Mouse (Mus musculus) midbrain, embryonic 16.5 days (tissue): ENCODE data around the gene 1700023F06Rik. TPM values are rescaled to one million over a fixed set of nuclear protein-coding genes. Genes with fewer than 3 reads are reported as not detected.
A peak's percentile ranks its signal among the peaks of the same experiment; 100 is the strongest.

ENCODE experiments used
- ATAC-seq: fragments of 200-750 bp; cut with Nextera tagmentation; 2 replicates; pipeline ENCODE4 v1.8.0; 2017; ENCODE audit warnings: moderate TSS enrichment
- H3K27ac ChIP-seq: fragments of 300-500 bp; sonication (generic); 2 replicates; pipeline ENCODE4 v1.5.1; 2014; ENCODE audit warnings: mild to moderate bottlenecking, low read length, mixed read lengths
- H3K27me3 ChIP-seq: fragments of 300-500 bp; sonication (generic); 2 replicates; pipeline ENCODE4 v1.6.1; 2014; ENCODE audit warnings: low read depth, low read length, mixed read lengths; ENCODE audit not compliant: control insufficient read depth, insufficient read depth
- H3K36me3 ChIP-seq: fragments of 300-500 bp; sonication (generic); 2 replicates; pipeline ENCODE4 v1.6.1; 2014; ENCODE audit warnings: mild to moderate bottlenecking, low read length, moderate library complexity, mixed read lengths; ENCODE audit not compliant: control insufficient read depth, insufficient read depth
- H3K4me1 ChIP-seq: fragments of 300-500 bp; sonication (generic); 2 replicates; pipeline ENCODE4 v1.6.1; 2014; ENCODE audit warnings: mild to moderate bottlenecking, low read length, mixed read lengths; ENCODE audit not compliant: control insufficient read depth, insufficient read depth
- H3K4me2 ChIP-seq: fragments of 300-500 bp; sonication (generic); 2 replicates; pipeline ENCODE4 v1.6.1; 2014; ENCODE audit warnings: mild to moderate bottlenecking, low read length, mixed read lengths
- H3K4me3 ChIP-seq: fragments of 300-500 bp; sonication (generic); 2 replicates; pipeline ENCODE4 v1.5.1; 2014; ENCODE audit warnings: low read depth, mild to moderate bottlenecking, low read length, moderate library complexity, mixed read lengths
- H3K9ac ChIP-seq: fragments of 300-500 bp; sonication (generic); 2 replicates; pipeline ENCODE4 v1.6.1; 2014; ENCODE audit warnings: low read depth, low read length, mixed read lengths
- H3K9me3 ChIP-seq: fragments of 300-500 bp; sonication (generic); replicated peaks from 2 replicates; pipeline ENCODE4 v1.6.1; 2014; ENCODE audit warnings: mild to moderate bottlenecking, low read length, mixed read lengths; ENCODE audit not compliant: control insufficient read depth, poor library complexity, severe bottlenecking
- WGBS: fragments of 180-500 bp; shearing (Covaris S2); extraction: QIAGEN DNeasy Blood & Tissue Kit; methylation state at CpG from one replicate; pipeline ENCODE4 v1.1.7; 2014; 5-methylcytosine and 5-hydroxymethylcytosine counted together
- polyA plus RNA-seq: library from polyadenylated mRNA; unstranded; fragments of >200 nt; fragmentation: Nextera tagmentation; extraction: Ambion mirVana; gene quantifications from 2 replicates; pipeline ENCODE4 v1.2.1, GENCODE M21; 2015

The 1700023F06Rik gene
- polyA plus RNA-seq, 1 experiment from 2014 or later: 2.3 TPM

DNA sequence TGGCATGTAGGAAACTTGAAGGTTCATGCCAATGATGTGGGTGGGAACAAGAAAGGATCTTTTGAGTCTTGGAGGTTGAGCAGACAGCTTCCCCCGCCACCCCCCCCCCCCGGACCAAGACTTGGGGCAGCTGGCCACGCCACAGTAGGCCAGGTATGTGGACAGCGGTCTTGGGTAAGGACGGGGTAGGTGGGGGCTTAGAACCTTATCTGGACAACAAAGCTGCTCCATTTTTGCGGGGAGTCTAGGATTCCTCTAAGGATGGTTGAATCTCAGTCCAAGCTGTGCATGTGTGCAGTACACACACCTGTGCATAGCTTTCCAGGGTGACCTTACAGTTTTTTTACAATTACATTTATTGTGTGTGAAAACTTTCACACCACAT is 10.2 kb upstream of the 1700023F06Rik start:
- Histone ChIP-seq H3K9ac (peak overlapping the region; percentile 70), H3K36me3 (peaks cover 5% of the 10 kb centered on the region; the same call in 1 of the 2 replicates), H3K27ac (peak overlapping the region; percentile 56), H3K4me3 (peak overlapping the region; percentile 57), H3K27me3 (no peaks in the 10 kb centered on the region; the same call in 1 of the 2 replicates), H3K9me3 (no peaks in the 10 kb centered on the region), H3K4me2 (peak overlapping the region; percentile 94), H3K4me1 (peaks cover 4% of the 10 kb centered on the region; the same call in 1 of the 2 replicates)
- peak; percentile 33 for ATAC-seq
- 21% methylated on average over 6 of the region's 6 CpGs for WGBS

DNA sequence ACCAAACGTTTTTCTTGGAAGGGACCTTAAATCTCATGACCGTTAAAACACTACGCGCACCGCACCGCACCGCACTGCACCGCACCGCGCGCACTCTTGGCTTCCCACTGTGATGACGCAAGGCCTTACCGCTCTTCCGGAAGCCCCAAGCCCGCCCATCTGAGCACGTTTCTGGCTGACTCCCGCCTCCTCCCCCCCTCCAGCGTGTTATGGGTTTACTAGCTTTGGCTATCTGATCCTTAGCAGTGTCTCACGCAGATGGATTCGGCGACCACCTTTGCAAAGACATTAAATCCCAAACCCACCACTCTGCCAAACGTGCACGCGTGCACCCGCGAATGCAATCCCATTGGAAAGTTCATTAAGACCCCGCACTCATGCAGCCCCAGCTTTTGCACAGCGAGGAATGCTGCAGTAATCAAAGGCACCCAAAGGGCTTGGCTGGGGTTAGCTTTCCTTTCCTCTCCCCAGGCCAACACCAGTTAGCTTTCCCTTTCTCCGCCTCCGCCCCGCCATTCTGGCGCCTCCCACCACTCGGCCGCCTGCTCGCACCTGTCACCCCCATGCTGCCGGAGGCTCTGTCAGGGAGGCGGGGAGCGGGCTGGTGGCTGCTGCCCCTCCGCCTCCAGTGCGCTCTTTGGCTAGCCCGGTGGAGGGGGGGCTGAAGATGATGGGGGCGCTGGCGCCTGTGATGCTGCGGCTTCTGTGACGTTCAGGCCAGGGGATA is 9.6 kb upstream of the 1700023F06Rik start, which contains the start of gene Spata32:
Gene Spata32, minus strand, starts transcription at position 643 of the 727 bp plus-strand sequence.
- under 1% methylated on average over 44 of the region's 45 CpGs for WGBS
- peak; percentile 90 for ATAC-seq
- Histone ChIP-seq H3K4me1 (peaks cover 4% of the 10 kb centered on the region; the same call in 1 of the 2 replicates), H3K9ac (peak within 1 kb of the TSS; percentile 70), H3K9me3 (no peaks in the 10 kb centered on the region), H3K27me3 (no peaks in the 10 kb centered on the region; the same call in 1 of the 2 replicates), H3K4me2 (peak within 1 kb of the TSS; percentile 94), H3K27ac (peak within 1 kb of the TSS; percentile 56), H3K36me3 (0 out of 2 replicates have a peak, but pooled peaks cover 3% of the 10 kb centered on the region), H3K4me3 (peak within 1 kb of the TSS; percentile 57)

DNA sequence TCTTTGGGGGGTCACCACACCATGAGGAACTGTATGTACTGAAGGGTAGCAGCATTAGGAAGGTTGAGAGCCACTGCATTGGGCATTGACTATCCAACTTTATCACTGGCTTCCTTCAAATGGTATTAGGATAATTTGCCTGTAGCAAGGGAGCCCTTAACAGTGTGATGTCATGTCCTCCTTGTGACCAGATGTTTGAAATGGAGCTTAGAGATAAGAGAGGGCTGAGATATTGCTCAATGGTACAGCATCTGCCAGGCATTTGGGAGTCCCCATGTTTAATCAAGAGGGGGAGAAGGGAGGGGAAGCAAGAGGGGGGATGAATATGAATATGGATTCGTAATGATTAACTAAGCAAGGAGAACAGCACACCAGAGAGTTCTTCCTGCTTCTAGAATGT is 7.0 kb upstream of the 1700023F06Rik start:
- peaks cover 4% of the 10 kb centered on the region; the same call in 1 of the 2 replicates for H3K4me1 ChIP-seq
- H3K4me3 ChIP-seq: no peak overlapping the region
- no peak for ATAC-seq
- no peak overlapping the region for H3K27ac ChIP-seq
- H3K9ac ChIP-seq: no peak overlapping the region
- H3K4me2 ChIP-seq: no peak overlapping the region
- H3K27me3 ChIP-seq: no peaks in the 10 kb centered on the region; the same call in 1 of the 2 replicates
- WGBS: 78% methylated on average over 1 of the region's 1 CpGs
- no peaks in the 10 kb centered on the region for H3K9me3 ChIP-seq
- 0 out of 2 replicates have a peak, but pooled peaks cover 3% of the 10 kb centered on the region for H3K36me3 ChIP-seq

DNA sequence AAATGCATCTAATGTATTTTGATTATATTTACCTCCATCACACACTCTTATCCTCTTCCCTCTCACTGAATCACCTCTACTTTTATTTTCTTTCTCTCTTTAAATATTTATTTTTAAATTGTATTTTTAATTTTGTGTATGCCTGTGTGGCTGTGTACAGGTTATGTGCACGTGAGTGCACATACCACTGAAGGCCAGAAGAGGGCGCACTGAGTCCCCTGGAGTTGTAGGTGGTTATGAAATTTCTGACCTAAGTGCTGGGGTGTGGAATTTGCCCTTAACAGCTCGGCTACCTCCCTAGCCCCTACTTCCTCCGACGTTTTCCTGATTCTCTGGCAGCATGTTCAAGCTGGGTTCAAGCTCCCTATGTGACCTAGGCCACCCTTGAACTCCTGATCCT is 5.4 kb upstream of the 1700023F06Rik start:
- ATAC-seq: no peak
- Histone ChIP-seq H3K27ac (no peak overlapping the region), H3K9me3 (no peaks in the 10 kb centered on the region), H3K27me3 (no peaks in the 10 kb centered on the region; the same call in 1 of the 2 replicates), H3K4me2 (no peak overlapping the region), H3K36me3 (no peaks in the 10 kb centered on the region), H3K4me1 (peaks cover 4% of the 10 kb centered on the region; the same call in 1 of the 2 replicates), H3K9ac (no peak overlapping the region), H3K4me3 (no peak overlapping the region)
- 89% methylated on average over 5 of the region's 5 CpGs for WGBS

DNA sequence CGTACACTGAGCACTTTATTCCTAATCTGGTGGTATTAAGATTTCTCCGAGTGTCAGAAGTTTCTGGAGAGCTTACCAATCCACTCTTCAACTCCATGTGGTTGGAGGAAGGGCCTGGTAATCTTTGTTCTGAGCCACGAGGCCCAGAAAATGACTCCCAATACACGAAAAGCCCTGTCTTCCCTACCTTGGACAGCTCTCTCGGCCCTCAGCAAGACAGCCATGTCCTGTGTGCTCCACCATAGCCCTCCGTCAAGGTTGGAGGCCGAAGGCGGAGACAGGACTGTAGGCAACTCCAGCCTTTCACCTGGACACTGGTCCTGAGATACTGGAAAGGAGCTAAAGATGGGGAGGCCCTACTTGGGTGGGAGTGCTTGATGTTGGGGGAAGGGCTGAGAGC is 1.9 kb upstream of the 1700023F06Rik start:
- no peak for ATAC-seq
- WGBS: 75% methylated on average over 8 of the region's 8 CpGs
- Histone ChIP-seq H3K9ac (no peak overlapping the region), H3K4me2 (no peak overlapping the region), H3K9me3 (no peaks in the 10 kb centered on the region), H3K27me3 (no peaks in the 10 kb centered on the region), H3K4me1 (no peaks in the 10 kb centered on the region), H3K36me3 (no peaks in the 10 kb centered on the region), H3K27ac (no peak overlapping the region), H3K4me3 (no peak overlapping the region)

DNA sequence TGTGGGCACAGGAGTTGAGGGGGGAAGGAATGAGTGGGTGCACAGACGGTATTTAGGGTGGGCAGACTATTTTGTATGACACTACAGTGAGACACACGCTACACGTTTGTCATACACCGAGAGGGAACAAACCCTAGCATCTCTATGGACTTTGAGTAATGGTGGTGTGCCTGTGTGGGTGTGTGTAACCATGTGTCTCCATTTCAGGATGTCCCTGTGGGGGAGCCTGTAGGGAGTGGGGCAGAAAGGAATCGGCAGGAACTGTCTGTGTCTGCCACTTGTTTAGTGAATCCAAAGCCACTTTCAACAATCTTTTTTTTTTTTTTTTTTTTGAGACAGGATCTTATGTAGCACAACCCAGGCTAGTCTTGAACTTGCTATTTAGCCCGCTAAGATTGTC is 2.2 kb downstream of the 1700023F06Rik start:
- WGBS: 95% methylated on average over 6 of the region's 6 CpGs
- ATAC-seq: no peak

DNA sequence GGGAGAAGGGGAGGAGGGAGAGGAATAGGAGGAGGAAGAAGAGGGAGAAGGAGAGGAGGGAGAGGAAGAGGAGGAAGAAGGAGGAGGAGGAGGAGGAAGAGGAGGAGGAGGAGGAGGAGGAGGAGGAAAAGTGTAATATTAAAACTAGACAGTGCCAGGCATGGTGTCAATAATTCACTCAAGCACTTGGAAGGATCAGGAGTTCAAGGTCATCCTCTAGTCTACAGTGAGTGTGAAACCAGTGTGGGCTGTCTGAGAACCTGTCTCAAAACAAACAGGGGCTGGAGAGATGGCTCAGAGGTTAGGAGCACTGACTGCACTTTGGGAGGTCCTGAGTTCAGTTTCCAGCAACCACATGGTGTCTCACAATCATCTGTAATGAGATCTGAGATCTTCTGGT is 6.0 kb downstream of the 1700023F06Rik start:
- Histone ChIP-seq H3K4me2 (no peak overlapping the region), H3K27ac (no peak overlapping the region), H3K27me3 (peaks cover 15% of the 10 kb centered on the region), H3K36me3 (no peaks in the 10 kb centered on the region), H3K9ac (no peak overlapping the region), H3K4me1 (peaks cover 25% of the 10 kb centered on the region), H3K4me3 (no peak overlapping the region), H3K9me3 (no peaks in the 10 kb centered on the region)
- ATAC-seq: no peak

More for the DNA sequence above, 2.2 kb downstream of the 1700023F06Rik start:
- Histone ChIP-seq H3K9ac (no peak overlapping the region), H3K27ac (no peak overlapping the region), H3K4me1 (peaks cover 9% of the 10 kb centered on the region), H3K4me2 (no peak overlapping the region), H3K9me3 (no peaks in the 10 kb centered on the region), H3K36me3 (no peaks in the 10 kb centered on the region), H3K4me3 (no peak overlapping the region), H3K27me3 (no peaks in the 10 kb centered on the region)

DNA sequence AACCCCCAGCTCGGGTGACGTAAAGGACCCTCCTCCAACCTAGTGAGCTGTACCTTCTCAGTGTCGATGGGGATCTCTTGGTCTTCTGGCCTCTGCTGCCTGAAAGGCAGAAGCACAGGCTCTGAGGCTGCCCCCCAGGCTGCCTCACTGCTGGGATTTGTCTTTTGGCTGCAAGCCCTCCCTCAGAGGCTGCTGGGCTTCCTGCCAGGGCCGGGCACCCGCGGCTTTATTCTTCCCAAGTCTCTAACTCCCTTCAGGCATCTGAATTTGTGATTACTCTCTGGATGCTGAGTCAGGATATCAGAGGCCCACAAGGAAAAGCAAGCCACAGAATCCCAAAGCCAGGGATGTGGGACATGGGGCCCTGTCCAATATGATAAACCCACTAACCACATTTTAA is 6.7 kb downstream of the 1700023F06Rik start:
- peaks cover 22% of the 10 kb centered on the region for H3K27me3 ChIP-seq
- no peaks in the 10 kb centered on the region; the same call in 1 of the 2 replicates for H3K36me3 ChIP-seq
- peak overlapping the region; percentile 25; the same call in 1 of the 2 replicates for H3K9ac ChIP-seq
- H3K9me3 ChIP-seq: no peaks in the 10 kb centered on the region
- 17% methylated on average over 6 of the region's 6 CpGs for WGBS
- no peak overlapping the region for H3K4me2 ChIP-seq
- H3K4me3 ChIP-seq: no peak overlapping the region
- H3K27ac ChIP-seq: 0 out of 2 replicates have a peak overlapping the region, but pooled peaks have one; percentile 11
- no peak for ATAC-seq
- H3K4me1 ChIP-seq: peaks cover 25% of the 10 kb centered on the region
